Mouse (Mus musculus): Measurements from ENCODE around the gene Olfr1431.
"Not testable (repeated sequence)": the region's sequence is repeated elsewhere in the genome, so short reads cannot be mapped to it uniquely, and the experiment has no call there.

The Olfr1431 gene

GRCm38 (mm10) chr19:12200334-12200733 lies at the start of gene Olfr1431:
Gene Olfr1431 (plus strand): TSS chr19:12200634.
- no peak for DNase-seq (ENCODE audit: low read depth in 1 of 2, low spot score in 2 of 2)

GRCm38 (mm10) chr19:12170062-12170599 lies 30.3 kb upstream of the Olfr1431 start, which contains the start of gene Olfr1555-ps1:
Gene Olfr1555-ps1 (minus strand): TSS chr19:12170112.
- not testable (repeated sequence) for DNase-seq (ENCODE audit: low read depth in 1 of 2, low spot score in 2 of 2)

DNA sequence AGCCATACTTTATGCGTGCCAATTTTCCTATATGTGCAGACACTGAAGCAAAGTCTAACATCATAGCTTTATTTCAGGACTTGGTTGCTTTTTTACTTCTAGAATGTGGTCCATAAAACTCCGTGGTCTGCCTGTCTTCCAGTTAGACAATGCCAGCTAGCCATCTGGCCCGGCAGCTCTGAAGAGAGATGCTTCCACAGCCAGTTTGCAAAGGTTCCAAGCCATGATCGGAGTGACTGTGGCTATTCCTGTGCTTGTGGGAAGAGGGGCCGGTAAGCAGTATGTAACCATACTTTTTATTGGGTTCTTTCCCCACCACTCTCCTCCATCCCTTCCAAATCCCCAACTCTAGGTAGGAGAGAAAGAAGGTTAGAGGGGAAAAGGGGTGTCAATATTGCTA lies 25.0 kb upstream of the Olfr1431 start:
- DNase-seq (ENCODE audit: low read depth in 1 of 2, low spot score in 2 of 2): not testable (repeated sequence)

GRCm38 (mm10) chr19:12199076-12199475 lies 1.4 kb upstream of the Olfr1431 start:
- DNase-seq (ENCODE audit: low read depth in 1 of 2, low spot score in 2 of 2): not testable (repeated sequence)

- not testable (repeated sequence) for DNase-seq (ENCODE audit: low read depth in 1 of 2, low spot score in 2 of 2)
These were observed 32.1 kb downstream of the Olfr1431 start, which contains the start of gene Olfr1432 for GRCm38 (mm10) chr19:12232496-12232895. Gene Olfr1432 (minus strand): TSS chr19:12232596.

DNA sequence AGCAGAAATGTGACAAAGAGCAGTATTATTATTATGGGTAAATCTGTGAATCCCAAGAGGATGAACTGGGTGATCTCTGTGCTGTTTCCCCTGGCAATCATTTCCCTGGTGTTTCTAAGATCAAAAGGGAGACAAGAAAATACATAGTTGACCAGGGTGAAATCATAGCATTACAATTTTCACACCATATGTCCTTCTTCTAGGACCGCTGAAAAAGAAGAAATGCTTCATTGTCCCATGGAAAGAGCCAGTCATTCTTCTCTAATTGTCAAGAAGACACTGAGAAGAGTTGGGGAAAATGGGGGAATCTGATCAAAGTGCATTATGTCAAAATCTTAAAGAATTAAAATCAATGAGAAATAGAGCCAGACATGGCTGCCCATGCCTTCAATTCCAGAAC lies 41.1 kb downstream of the Olfr1431 start, which contains the start of gene Olfr262:
Gene Olfr262, minus strand, starts transcription at position 101 of the 400 bp plus-strand sequence.
- no peak for DNase-seq (ENCODE audit: low read depth in 1 of 2, low spot score in 2 of 2)

GRCm38 (mm10) chr19:12260732-12261131 lies 60.3 kb downstream of the Olfr1431 start, which contains the start of gene Olfr235:
Gene Olfr235 (plus strand): TSS chr19:12261032.
- no peak for DNase-seq (ENCODE audit: low read depth in 1 of 2, low spot score in 2 of 2)
